Mouse (Mus musculus) forebrain, embryonic 10.5 days (tissue): ENCODE results near the gene Cpne7. TPM values are rescaled to one million over a fixed set of nuclear protein-coding genes. Genes with fewer than 3 reads are reported as not detected.

ENCODE experiments used
- DNase-seq: peaks from one replicate; pipeline ENCODE4 v3.0.0-alpha.2; 2017; ENCODE audit warnings: low spot score; ENCODE audit errors: extremely low spot score
- H3K27ac ChIP-seq: fragments of 300-500 bp; sonication (generic); 2 replicates; pipeline ENCODE4 v1.5.1; 2016; ENCODE audit warnings: mild to moderate bottlenecking
- H3K27me3 ChIP-seq: fragments of 300-500 bp; sonication (generic); 2 replicates; pipeline ENCODE4 v1.6.1; 2016; ENCODE audit warnings: mild to moderate bottlenecking; ENCODE audit not compliant: poor library complexity, severe bottlenecking
- H3K36me3 ChIP-seq: fragments of 300-500 bp; sonication (generic); replicated peaks from 2 replicates; pipeline ENCODE4 v1.6.1; 2016; ENCODE audit warnings: mild to moderate bottlenecking, moderate library complexity
- H3K4me1 ChIP-seq: fragments of 300-500 bp; sonication (generic); 2 replicates; pipeline ENCODE4 v1.6.1; 2016
- H3K4me3 ChIP-seq: fragments of 300-500 bp; sonication (generic); 2 replicates; pipeline ENCODE4 v1.5.1; 2016; ENCODE audit warnings: mild to moderate bottlenecking, moderate library complexity
- H3K9me3 ChIP-seq: fragments of 300-500 bp; sonication (generic); 2 replicates; pipeline ENCODE4 v1.6.1; 2016; ENCODE audit warnings: mild to moderate bottlenecking, moderate library complexity
- WGBS: fragments of 180-500 bp; shearing (Covaris S2); methylation state at CpG from one replicate; pipeline ENCODE4 v1.1.7; 2016; 5-methylcytosine and 5-hydroxymethylcytosine counted together
- polyA plus RNA-seq: library from polyadenylated mRNA; unstranded; fragments of >200 nt; fragmentation: Nextera tagmentation; extraction: Ambion mirVana; gene quantifications from 2 replicates; pipeline ENCODE4 v1.2.1, GENCODE M21; 2016

Gene Cpne7
- polyA plus RNA-seq, 1 experiment from 2014 or later: 0.94 TPM

DNA sequence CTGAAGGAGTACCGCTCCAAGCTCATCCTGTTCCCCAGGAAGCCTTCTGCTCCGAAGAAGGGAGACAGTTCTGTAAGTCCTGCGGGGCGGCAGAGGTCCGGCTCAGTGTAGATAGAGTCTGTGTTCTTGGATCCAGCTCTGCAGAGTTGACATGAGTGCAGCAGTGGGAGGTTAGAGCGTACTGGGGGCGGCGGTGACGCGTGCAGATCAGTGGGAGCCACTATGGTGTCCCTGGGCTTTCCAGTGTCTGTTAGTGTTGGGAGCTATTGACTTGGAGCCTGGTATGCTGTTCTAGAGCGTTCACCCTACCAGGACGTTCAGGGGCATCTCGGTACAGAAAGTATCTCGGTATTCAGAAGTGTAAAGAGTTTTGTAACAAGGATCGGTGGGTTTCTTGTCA is 13.9 kb upstream of the Cpne7 start:
- WGBS: 19% methylated on average over 15 of the region's 15 CpGs
- Histone ChIP-seq H3K27ac (peak overlapping the region; percentile 99), H3K4me3 (peak overlapping the region; percentile 83), H3K27me3 (no peaks in the 10 kb centered on the region), H3K36me3 (peaks cover 41% of the 10 kb centered on the region), H3K9me3 (no peaks in the 10 kb centered on the region), H3K4me1 (peaks cover 22% of the 10 kb centered on the region)
- no peak for DNase-seq

DNA sequence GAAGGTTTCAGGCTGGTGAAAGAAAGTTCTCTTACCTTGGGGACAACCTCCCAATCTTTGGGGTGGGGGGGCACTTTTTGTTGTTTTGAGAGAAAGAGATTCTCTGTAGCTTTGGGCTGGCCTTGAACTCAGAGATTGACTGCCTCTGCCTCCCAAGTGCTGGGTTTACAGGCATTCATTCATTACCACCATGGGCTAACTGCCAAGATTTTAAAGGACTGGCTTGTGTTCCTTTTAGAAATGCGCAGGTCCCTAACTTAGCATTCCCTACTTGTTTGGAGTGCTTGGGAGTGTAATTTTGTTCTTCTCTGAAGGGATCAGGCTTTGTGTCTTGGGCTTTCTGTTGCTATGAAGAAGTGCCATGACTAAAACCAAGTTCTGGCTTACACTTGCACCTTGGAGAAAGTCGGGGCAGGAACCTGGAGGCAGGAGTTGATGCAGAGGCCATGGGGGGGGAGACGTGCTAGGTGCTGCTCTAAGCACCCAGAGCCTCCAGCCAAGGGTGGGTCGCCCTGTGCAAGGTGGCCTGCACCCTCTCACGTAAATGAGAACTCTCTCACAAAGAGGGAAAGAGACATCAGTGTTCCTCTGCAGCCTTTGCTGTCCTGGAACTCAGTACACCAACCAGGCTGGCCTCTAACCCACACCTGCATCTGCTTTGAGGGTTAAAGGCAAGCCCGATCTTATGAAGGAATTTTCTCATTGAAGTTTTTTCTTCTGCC is 13.0 kb upstream of the Cpne7 start:
- no peak for DNase-seq
- Histone ChIP-seq H3K27me3 (no peaks in the 10 kb centered on the region), H3K4me1 (peaks cover 22% of the 10 kb centered on the region), H3K36me3 (peaks cover 36% of the 10 kb centered on the region), H3K9me3 (no peaks in the 10 kb centered on the region), H3K4me3 (peak overlapping the region; percentile 83), H3K27ac (0 out of 2 replicates have a peak overlapping the region, but pooled peaks have one; percentile 5)
- WGBS: 86% methylated on average over 6 of the region's 6 CpGs

DNA sequence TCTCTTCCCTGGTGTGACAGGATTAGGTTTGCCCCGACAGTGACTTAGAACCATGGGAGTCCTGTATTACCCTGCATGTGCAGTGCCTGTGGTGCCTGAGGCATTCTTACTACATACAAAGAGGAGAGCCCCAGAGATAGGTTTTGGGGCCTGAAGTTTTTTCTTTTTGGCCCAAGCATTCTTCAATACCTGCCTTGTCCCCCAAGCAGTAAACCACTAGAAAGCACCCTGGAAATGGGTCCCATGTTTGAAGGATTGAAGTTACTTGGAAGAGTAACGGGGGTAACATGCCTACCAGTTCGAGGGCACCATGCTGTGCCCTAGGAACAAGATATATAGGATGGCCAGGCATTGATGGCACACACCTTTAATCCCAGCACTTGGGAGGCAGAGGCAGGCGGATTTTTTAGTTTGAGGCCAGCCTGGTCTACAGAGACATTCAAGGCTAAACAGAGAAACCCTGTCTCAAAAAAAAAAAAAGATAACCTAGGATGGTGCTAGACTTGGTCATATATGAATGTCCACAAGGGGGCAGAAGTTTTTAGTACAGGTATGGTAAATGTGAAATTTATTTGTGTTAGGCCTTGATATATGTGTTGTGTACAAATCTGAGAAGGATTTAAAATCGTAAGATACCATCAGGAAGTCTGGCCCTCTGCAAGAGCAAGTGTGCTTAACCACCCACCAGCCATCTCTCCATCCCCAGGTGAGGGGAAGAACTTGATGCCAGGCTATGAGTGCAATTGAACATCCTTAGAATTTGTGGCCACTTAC is 11.4 kb upstream of the Cpne7 start:
- WGBS: 72% methylated on average over 5 of the region's 5 CpGs
- no peak overlapping the region for H3K27ac ChIP-seq
- H3K36me3 ChIP-seq: peaks cover 33% of the 10 kb centered on the region
- H3K4me3 ChIP-seq: no peak overlapping the region
- no peaks in the 10 kb centered on the region for H3K9me3 ChIP-seq
- DNase-seq: no peak
- H3K4me1 ChIP-seq: peaks cover 23% of the 10 kb centered on the region
- no peaks in the 10 kb centered on the region for H3K27me3 ChIP-seq

DNA sequence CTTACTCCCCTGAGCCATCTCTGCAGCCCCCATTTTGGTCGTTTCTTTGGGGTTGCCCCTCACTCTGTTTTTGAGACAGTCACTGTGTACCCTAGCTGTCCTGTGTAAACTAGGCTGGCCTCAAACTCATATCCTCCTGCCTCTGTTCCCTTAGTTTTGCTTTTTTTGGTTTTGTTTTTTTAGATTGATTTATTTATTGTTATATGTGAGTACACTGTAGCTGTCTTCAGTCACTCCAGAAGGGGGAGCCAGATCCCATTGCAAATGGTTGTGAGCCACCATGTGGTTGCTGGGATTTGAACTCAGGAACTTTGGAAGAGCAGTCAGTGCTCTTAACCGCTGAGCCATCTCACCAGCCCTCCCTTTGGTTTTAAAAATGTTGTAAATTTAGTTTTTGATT is 10.6 kb upstream of the Cpne7 start:
- no peak for DNase-seq
- Histone ChIP-seq H3K9me3 (no peaks in the 10 kb centered on the region), H3K27ac (no peak overlapping the region), H3K4me3 (no peak overlapping the region), H3K27me3 (no peaks in the 10 kb centered on the region), H3K36me3 (peaks cover 33% of the 10 kb centered on the region), H3K4me1 (peaks cover 30% of the 10 kb centered on the region)
- WGBS: 41% methylated on average over 2 of the region's 2 CpGs

DNA sequence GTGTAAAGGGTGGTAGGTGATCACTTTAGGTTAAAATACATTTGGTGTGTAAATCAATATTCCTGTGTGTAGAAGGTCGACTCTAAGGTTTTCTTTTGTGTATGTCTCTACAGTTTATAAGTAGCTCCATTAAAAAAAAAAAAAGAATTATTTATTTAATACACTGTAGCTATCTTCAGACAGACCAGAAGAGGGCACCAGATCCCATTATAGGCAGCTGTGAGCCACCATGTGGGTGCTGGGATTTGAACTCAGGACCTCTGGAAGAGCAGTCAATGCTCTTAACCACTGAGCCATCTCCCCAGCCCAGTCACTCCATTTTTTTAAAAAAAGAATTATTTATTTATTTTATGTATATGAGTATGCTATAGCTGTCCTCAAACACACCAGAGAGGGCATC is 9.2 kb upstream of the Cpne7 start:
- H3K27ac ChIP-seq: no peak overlapping the region
- no peak overlapping the region for H3K4me3 ChIP-seq
- 66% methylated on average over 1 of the region's 1 CpGs for WGBS

DNA sequence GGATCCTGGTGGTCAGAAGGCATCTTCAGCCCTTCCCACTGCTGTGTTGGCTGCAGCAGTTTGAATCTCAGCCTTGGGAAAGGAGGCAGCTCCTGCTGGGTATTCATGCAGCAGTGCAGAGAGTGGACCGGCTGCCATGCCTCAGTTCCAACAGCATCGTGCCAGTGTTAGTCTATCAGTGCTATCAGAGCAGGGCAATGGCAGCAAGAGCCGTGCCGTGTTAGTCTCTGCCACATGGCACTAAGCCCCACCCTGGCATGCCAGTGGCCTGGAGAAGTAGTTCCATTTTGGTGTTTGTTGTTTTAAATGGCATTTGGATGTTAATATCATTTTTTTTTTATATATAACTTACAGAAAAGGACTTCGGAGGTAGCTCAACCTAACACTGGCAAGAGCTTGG is 8.2 kb upstream of the Cpne7 start:
- H3K4me1 ChIP-seq: peaks cover 19% of the 10 kb centered on the region
- no peaks in the 10 kb centered on the region for H3K9me3 ChIP-seq
- no peaks in the 10 kb centered on the region for H3K27me3 ChIP-seq
- H3K4me3 ChIP-seq: no peak overlapping the region
- peaks cover 21% of the 10 kb centered on the region for H3K36me3 ChIP-seq
- H3K27ac ChIP-seq: no peak overlapping the region
- WGBS: 90% methylated on average over 5 of the region's 5 CpGs
- no peak for DNase-seq

More for the DNA sequence above, 9.2 kb upstream of the Cpne7 start:
- no peak for DNase-seq
- peaks cover 28% of the 10 kb centered on the region for H3K4me1 ChIP-seq
- H3K9me3 ChIP-seq: no peaks in the 10 kb centered on the region
- H3K27me3 ChIP-seq: no peaks in the 10 kb centered on the region
- H3K36me3 ChIP-seq: peaks cover 30% of the 10 kb centered on the region

DNA sequence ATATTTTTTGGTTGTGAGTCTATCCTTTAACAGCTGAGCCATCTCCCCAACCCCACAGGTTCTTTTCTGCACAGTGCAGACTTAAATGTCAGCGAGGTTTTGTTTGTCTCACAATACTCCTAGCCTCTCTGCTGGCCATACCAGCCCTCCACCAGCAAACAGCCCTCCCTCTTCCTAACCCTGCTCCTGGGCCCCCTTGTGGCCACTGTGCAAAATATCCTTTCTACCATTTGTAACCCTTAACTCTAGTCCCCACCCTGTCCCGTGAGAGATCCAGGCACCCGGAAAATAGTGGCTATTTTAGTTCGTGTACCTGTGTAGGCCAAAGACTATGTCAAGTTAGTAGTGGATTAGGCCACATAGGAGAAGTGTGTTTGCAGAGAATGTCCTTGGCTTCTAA is 6.5 kb upstream of the Cpne7 start:
- H3K27ac ChIP-seq: no peak overlapping the region
- H3K4me3 ChIP-seq: no peak overlapping the region
- WGBS: 24% methylated on average over 4 of the region's 4 CpGs
- no peaks in the 10 kb centered on the region for H3K9me3 ChIP-seq
- peaks cover 14% of the 10 kb centered on the region for H3K4me1 ChIP-seq
- peaks cover 4% of the 10 kb centered on the region for H3K36me3 ChIP-seq
- peaks cover 2% of the 10 kb centered on the region for H3K27me3 ChIP-seq
- DNase-seq: peak; percentile 62

DNA sequence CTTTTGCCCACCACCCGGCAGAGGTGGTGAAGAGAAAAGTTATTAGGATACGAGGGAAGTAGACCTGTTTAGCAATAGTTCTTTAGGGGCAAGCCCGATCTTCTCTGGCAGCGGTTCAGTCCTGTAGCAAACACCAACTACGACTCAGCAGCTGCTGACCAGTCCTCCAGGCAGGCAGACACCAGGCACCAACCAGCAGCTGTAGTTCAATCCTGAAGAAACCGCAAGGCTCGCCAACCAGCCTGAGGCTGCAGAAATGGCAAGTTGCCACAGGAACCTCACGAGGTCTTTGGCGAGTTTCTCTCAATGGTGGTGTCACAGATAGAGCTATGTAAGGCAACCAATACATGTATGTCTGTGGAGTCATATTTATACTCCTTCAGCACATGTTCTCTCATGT is 4.3 kb upstream of the Cpne7 start:
- DNase-seq: no peak
- Histone ChIP-seq H3K9me3 (no peaks in the 10 kb centered on the region), H3K36me3 (no peaks in the 10 kb centered on the region), H3K27ac (no peak overlapping the region), H3K4me3 (no peak overlapping the region), H3K4me1 (peaks cover 36% of the 10 kb centered on the region), H3K27me3 (peaks cover 25% of the 10 kb centered on the region)
- 86% methylated on average over 9 of the region's 9 CpGs for WGBS

DNA sequence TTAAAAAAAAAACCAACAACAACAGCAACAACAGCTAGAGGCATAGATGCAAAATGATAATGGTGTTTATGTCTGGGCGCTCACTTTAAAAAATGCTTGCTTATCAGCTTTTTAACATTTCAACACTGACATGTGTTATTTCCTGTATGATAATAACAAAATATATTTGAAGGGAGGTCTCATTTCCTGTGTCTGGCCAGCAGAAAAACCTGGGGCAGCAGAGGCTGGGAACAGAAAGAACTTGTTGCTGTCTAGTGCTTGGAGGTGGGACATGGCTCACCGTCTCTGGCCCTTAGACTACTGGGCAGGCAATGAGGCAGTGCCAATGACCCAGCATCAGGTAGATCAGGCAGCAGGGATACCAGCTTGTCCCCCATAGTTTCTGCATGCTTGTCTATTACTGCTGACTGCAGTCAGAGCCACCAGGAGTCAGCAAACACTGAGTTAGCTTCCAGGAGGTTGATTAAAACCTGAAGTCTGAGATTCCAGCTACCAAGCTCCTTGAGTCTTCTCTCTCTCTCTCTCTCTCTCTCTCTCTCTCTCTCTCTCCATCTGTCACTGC is 3.2 kb upstream of the Cpne7 start:
- Histone ChIP-seq H3K36me3 (no peaks in the 10 kb centered on the region), H3K27me3 (peaks cover 36% of the 10 kb centered on the region), H3K9me3 (no peaks in the 10 kb centered on the region), H3K4me1 (peaks cover 40% of the 10 kb centered on the region), H3K4me3 (no peak overlapping the region), H3K27ac (no peak overlapping the region)
- 77% methylated on average over 2 of the region's 2 CpGs for WGBS
- no peak for DNase-seq

DNA sequence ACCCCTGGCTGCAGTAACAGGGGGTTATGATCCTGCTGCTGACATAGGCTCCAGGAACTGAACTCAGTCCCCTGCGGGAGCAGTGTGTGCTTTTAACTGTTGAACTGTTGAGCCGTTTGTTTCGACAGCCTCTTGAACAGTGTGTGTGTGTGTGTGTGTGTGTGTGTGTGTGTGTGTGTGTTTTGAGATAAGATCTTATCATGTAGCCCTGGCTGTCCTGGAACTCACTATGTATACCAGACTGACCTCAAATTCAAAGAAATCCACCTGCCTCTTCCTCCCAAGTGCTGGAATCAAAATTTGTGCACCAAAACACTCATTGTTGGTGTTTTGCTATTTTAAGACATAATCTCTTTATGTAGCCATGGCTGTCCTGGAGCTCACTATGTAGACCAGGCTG is 2.5 kb upstream of the Cpne7 start:
- no peak overlapping the region for H3K27ac ChIP-seq
- no peak overlapping the region for H3K4me3 ChIP-seq
- WGBS: 77% methylated on average over 3 of the region's 3 CpGs
- peaks cover 40% of the 10 kb centered on the region for H3K4me1 ChIP-seq
- DNase-seq: no peak
- H3K36me3 ChIP-seq: no peaks in the 10 kb centered on the region
- H3K9me3 ChIP-seq: no peaks in the 10 kb centered on the region
- H3K27me3 ChIP-seq: peaks cover 42% of the 10 kb centered on the region

DNA sequence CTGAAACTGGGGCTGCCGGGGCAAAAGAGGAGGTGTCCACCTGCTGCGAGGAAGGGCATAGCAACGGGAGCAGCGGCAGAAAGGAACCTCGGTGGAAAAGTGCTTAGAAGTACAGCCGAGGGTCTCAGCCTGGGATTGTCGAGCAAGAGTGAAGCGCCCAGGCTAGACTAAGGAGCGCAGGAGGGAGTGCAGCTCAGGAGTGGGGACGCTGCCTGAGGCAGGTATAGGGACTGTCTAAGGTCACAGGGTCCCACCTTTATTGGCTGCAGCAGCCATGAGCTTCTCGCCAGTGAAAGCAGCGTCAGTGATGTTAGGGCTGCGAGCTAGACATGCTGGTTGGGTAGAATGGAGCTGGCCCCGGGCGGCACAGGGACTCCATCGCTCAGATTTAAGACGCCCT is 570 bp downstream of the Cpne7 start:
- Histone ChIP-seq H3K9me3 (no peaks in the 10 kb centered on the region), H3K27me3 (peaks cover 56% of the 10 kb centered on the region), H3K4me1 (peaks cover 27% of the 10 kb centered on the region), H3K4me3 (peak overlapping the region; percentile 61), H3K36me3 (no peaks in the 10 kb centered on the region), H3K27ac (peak overlapping the region; percentile 51; the same call in 1 of the 2 replicates)
- DNase-seq: no peak
- WGBS: 3% methylated on average over 17 of the region's 17 CpGs

DNA sequence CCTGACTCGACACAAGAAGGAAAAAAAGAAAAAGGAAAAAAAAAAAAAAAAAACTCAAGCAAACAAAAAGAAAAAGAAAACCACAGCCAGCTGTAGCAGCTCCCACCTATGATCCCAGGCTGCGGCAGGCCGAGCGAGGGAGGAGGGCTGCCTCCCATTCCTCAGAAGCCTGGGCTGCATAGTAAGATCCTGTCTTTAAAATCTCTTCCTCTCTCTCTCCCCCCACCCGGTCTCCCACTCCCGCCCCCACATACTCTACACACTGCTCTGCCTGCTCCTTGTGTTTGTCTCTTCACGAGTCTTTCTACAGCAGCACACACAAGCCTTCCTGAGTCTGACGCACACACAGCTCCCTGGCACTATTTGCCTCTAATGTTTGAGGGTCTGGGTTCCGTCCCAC is 4.9 kb downstream of the Cpne7 start:
- peaks cover 71% of the 10 kb centered on the region for H3K27me3 ChIP-seq
- H3K9me3 ChIP-seq: no peaks in the 10 kb centered on the region
- peaks cover 31% of the 10 kb centered on the region for H3K4me1 ChIP-seq
- no peak overlapping the region for H3K27ac ChIP-seq
- DNase-seq: no peak
- H3K4me3 ChIP-seq: no peak overlapping the region
- WGBS: 78% methylated on average over 9 of the region's 9 CpGs
- no peaks in the 10 kb centered on the region for H3K36me3 ChIP-seq

DNA sequence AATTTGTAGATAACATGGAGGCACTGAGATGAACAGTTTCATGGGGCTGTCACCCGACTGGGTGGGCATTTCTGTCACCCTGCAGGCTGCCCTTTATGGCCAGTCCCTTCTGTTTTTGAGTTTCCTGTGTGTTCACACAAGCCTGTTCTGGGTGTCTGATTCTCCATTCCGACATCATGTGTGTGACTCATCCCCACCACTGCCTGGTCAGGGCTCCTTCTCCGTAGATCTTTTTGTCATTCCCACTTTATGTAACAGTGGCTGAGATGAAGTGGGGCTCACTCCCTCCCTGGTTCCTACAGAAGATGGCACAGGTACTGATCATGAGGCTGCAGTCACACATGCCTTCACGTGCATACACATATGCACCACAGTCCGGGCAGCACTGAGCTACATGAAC is 5.5 kb downstream of the Cpne7 start:
- peaks cover 70% of the 10 kb centered on the region for H3K27me3 ChIP-seq

More for the DNA sequence above, 5.5 kb downstream of the Cpne7 start:
- Histone ChIP-seq H3K9me3 (no peaks in the 10 kb centered on the region), H3K36me3 (no peaks in the 10 kb centered on the region), H3K27ac (no peak overlapping the region), H3K4me1 (peaks cover 29% of the 10 kb centered on the region), H3K4me3 (no peak overlapping the region)
- DNase-seq: no peak
- WGBS: 86% methylated on average over 5 of the region's 5 CpGs
